Mouse (Mus musculus) lung, embryonic 14.5 days (tissue): ENCODE measurements around the gene Eif4a2. TPM values are rescaled to one million over a fixed set of nuclear protein-coding genes. Genes with fewer than 3 reads are reported as not detected.

ENCODE experiments used
- ATAC-seq: fragments of 200-750 bp; cut with Nextera tagmentation; 2 replicates; pipeline ENCODE4 v1.8.0; 2017; ENCODE audit warnings: mild to moderate bottlenecking, moderate TSS enrichment, moderate library complexity; ENCODE audit not compliant: insufficient read depth
- DNase-seq: peaks from one replicate; pipeline ENCODE4 v3.0.0-alpha.2; 2015
- H3K27ac ChIP-seq: fragments of 300-500 bp; sonication (generic); 2 replicates; pipeline ENCODE4 v1.5.1; 2014; ENCODE audit warnings: low read depth, mild to moderate bottlenecking, moderate library complexity
- H3K27me3 ChIP-seq: fragments of 300-500 bp; sonication (generic); 2 replicates; pipeline ENCODE4 v1.6.1; 2014; ENCODE audit warnings: low read length, control low read depth; ENCODE audit not compliant: insufficient read depth
- H3K36me3 ChIP-seq: fragments of 300-500 bp; sonication (generic); 2 replicates; pipeline ENCODE4 v1.6.1; 2014; ENCODE audit warnings: control low read depth; ENCODE audit not compliant: insufficient read depth
- H3K4me1 ChIP-seq: fragments of 300-500 bp; sonication (generic); 2 replicates; pipeline ENCODE4 v1.6.1; 2014; ENCODE audit warnings: antibody characterized with exemption, control low read depth; ENCODE audit not compliant: insufficient read depth
- H3K4me2 ChIP-seq: fragments of 300-500 bp; sonication (generic); 2 replicates; pipeline ENCODE4 v1.6.1; 2014; ENCODE audit warnings: mild to moderate bottlenecking
- H3K4me3 ChIP-seq: fragments of 300-500 bp; sonication (generic); 2 replicates; pipeline ENCODE4 v1.5.1; 2014; ENCODE audit warnings: low read depth, low read length
- H3K9ac ChIP-seq: fragments of 300-500 bp; sonication (generic); 2 replicates; pipeline ENCODE4 v1.6.1; 2014
- H3K9me3 ChIP-seq: fragments of 300-500 bp; sonication (generic); 2 replicates; pipeline ENCODE4 v1.6.1; 2016; ENCODE audit warnings: low read depth, low read length, control low read depth
- CTCF ChIP-seq: IDR thresholded peaks from 2 replicates; pipeline ENCODE4 v1.5.1; 2016; ENCODE audit warnings: antibody characterized with exemption, low read depth
- WGBS: fragments of 180-500 bp; shearing (Covaris S2); extraction: QIAGEN DNeasy Blood & Tissue Kit; methylation state at CpG from one replicate; pipeline ENCODE4 v1.1.7; 2014; 5-methylcytosine and 5-hydroxymethylcytosine counted together
- polyA plus RNA-seq: library from polyadenylated mRNA; unstranded; fragments of >200 nt; fragmentation: Nextera tagmentation; extraction: Ambion mirVana; gene quantifications from 2 replicates; pipeline ENCODE4 v1.2.1, GENCODE M21; 2014

Eif4a2 gene
- polyA plus RNA-seq, 1 experiment from 2014 or later: 194 TPM

DNA sequence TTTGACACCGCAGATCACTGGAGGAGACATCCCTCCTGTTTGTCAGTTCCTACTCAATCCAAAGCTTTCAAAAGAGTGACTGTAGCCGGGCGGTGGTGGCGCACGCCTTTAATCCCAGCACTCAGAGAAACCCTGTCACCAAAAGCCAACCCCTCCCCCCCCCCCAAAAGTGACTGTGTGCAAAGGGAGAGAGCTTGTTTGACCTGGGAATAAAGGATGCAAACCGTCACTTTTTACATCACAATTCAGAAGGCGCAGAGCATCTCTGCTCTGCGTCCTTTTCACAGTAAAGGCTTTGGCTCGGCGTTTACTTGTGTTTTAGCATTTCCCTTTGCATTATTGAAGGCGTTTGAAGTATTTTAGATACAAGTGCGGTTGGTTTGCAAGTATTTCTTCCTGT lies 7.6 kb upstream of the Eif4a2 start:
- H3K4me3 ChIP-seq: peak overlapping the region; percentile 29
- no peak for DNase-seq
- no peak overlapping the region for H3K27ac ChIP-seq
- H3K36me3 ChIP-seq: no peaks in the 10 kb centered on the region
- no peak for ATAC-seq
- WGBS: 8% methylated on average over 12 of the region's 12 CpGs
- no peaks in the 10 kb centered on the region for H3K9me3 ChIP-seq
- H3K27me3 ChIP-seq: no peaks in the 10 kb centered on the region
- H3K4me2 ChIP-seq: peak overlapping the region; percentile 62
- no peaks in the 10 kb centered on the region for H3K4me1 ChIP-seq
- H3K9ac ChIP-seq: peak overlapping the region; percentile 52
- no peak for TF ChIP-seq CTCF

DNA sequence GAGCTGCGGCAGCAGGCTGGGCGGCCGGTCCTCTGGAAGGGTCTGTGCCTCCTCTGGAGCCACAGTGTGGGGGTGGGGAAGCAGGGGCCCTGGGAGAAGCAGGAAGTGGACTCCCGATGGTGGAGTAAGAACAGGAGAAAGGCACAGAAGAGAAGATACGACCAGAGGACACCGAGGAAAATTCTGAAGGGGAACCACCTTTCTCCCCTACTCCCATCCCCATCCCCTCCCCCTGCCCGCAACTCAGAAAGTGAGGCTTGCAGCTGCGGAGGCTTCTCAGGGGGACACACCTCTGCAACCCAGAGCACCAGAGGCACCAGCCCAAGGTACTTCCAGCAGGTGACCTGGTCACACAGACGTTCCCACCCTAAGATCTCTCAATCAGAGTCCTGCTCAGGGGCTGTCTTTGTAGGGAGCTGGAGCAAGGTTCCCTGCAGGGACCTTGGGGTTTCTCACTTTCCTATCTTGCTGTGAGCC lies 7.1 kb upstream of the Eif4a2 start:
- Histone ChIP-seq H3K9ac (peak overlapping the region; percentile 52), H3K4me2 (peak overlapping the region; percentile 62), H3K4me1 (no peaks in the 10 kb centered on the region), H3K27me3 (no peaks in the 10 kb centered on the region), H3K36me3 (no peaks in the 10 kb centered on the region), H3K27ac (no peak overlapping the region), H3K9me3 (no peaks in the 10 kb centered on the region), H3K4me3 (peak overlapping the region; percentile 29)
- no peak for TF ChIP-seq CTCF
- 0% methylated on average over 9 of the region's 9 CpGs for WGBS
- ATAC-seq (peak; percentile 77), DNase-seq (peak; percentile 71)

GRCm38 (mm10) chr16:23100613-23101012 lies 6.6 kb upstream of the Eif4a2 start:
- WGBS: 13% methylated on average over 10 of the region's 10 CpGs
- no peak for DNase-seq
- Histone ChIP-seq H3K4me3 (peak overlapping the region; percentile 29), H3K27me3 (no peaks in the 10 kb centered on the region), H3K9ac (peak overlapping the region; percentile 52; the same call in 1 of the 2 replicates), H3K4me1 (no peaks in the 10 kb centered on the region), H3K27ac (no peak overlapping the region), H3K36me3 (no peaks in the 10 kb centered on the region), H3K4me2 (peak overlapping the region; percentile 62), H3K9me3 (no peaks in the 10 kb centered on the region)
- ATAC-seq: peak; percentile 56; the same call in 1 of the 2 replicates
- no peak for TF ChIP-seq CTCF

- no peaks in the 10 kb centered on the region for H3K27me3 ChIP-seq
- peak overlapping the region; percentile 46 for H3K9ac ChIP-seq
- ATAC-seq: no peak
- no peak for DNase-seq
- H3K36me3 ChIP-seq: no peaks in the 10 kb centered on the region
- no peak overlapping the region for H3K27ac ChIP-seq
- TF ChIP-seq CTCF: no peak
- H3K4me1 ChIP-seq: no peaks in the 10 kb centered on the region
- peak overlapping the region; percentile 65 for H3K4me2 ChIP-seq
- peak overlapping the region; percentile 34 for H3K4me3 ChIP-seq
- H3K9me3 ChIP-seq: no peaks in the 10 kb centered on the region
- 9% methylated on average over 15 of the region's 15 CpGs for WGBS
Measured at GRCm38 (mm10) chr16:23102340-23103037, 4.8 kb upstream of the Eif4a2 start.

DNA sequence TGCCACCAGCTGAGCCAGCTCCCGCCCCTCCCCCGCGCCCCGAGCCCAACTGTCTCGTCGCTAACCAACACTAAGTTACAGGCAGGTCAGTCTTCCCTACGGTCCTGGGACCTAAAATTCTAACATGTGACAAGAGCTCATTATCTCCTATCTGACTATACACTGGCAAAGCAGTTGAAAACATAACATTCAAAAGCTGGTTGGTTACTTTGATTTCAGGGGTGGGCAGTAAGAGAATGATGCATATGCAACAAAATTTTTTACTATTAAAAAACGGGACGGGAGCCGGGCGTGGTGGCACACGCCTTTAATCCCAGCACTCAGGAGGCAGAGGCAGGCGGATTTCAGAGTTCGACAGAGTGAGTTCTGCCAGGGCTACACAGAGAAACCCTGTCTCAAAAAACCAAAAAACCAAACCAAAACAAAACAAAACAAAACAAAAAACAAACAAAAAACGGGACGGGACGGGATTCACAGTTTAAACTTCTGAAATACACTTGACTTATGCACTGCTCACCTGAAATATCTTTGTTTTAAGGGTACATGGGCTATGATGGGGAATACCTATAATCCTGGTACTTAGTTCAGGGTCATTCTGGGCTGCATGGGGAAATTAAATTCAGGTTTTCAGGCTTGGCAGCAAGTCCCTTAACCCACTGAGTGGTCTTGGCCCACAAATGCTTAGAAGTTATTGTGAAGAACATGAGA lies 4.1 kb upstream of the Eif4a2 start:
- 37% methylated on average over 17 of the region's 17 CpGs for WGBS
- H3K27ac ChIP-seq: no peak overlapping the region
- DNase-seq: no peak

DNA sequence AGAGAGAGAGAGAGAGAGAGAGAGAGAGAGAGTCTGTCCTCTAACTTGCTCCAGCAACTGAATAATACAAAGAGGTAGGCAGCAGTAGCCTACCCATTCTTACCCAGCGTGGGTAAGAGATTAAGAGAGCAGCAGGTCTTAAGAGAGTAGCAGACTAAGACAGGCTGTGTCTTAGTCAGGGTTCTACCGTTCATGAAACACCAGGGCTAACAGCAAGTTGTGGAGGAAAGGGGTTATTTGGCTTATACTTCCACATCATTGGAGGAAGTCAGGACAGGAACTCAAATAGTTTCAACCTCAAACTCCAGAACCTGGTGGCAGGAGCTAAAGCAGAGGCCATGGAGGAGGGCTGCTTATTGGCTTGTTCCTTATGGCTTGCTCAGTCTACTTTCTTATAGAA lies 3.4 kb upstream of the Eif4a2 start:
- no peak for ATAC-seq
- Histone ChIP-seq H3K9me3 (no peaks in the 10 kb centered on the region), H3K4me1 (no peaks in the 10 kb centered on the region), H3K36me3 (peaks cover 8% of the 10 kb centered on the region), H3K9ac (no peak overlapping the region), H3K4me3 (no peak overlapping the region), H3K4me2 (no peak overlapping the region), H3K27me3 (no peaks in the 10 kb centered on the region), H3K27ac (no peak overlapping the region)
- WGBS: 58% methylated on average over 2 of the region's 2 CpGs
- no peak for TF ChIP-seq CTCF
- no peak for DNase-seq

More for the DNA sequence above, 4.1 kb upstream of the Eif4a2 start:
- ATAC-seq: no peak
- H3K9me3 ChIP-seq: no peaks in the 10 kb centered on the region
- no peaks in the 10 kb centered on the region for H3K4me1 ChIP-seq
- H3K4me2 ChIP-seq: peak overlapping the region; percentile 65
- H3K27me3 ChIP-seq: no peaks in the 10 kb centered on the region
- no peak for TF ChIP-seq CTCF
- H3K36me3 ChIP-seq: peaks cover 1% of the 10 kb centered on the region
- H3K9ac ChIP-seq: peak overlapping the region; percentile 46
- H3K4me3 ChIP-seq: peak overlapping the region; percentile 34

GRCm38 (mm10) chr16:23106121-23106520 lies 1.1 kb upstream of the Eif4a2 start:
- H3K27me3 ChIP-seq: no peaks in the 10 kb centered on the region
- H3K9ac ChIP-seq: no peak overlapping the region
- peaks cover 5% of the 10 kb centered on the region; the same call in 1 of the 2 replicates for H3K4me1 ChIP-seq
- no peak for TF ChIP-seq CTCF
- H3K4me3 ChIP-seq: no peak overlapping the region
- DNase-seq (no peak), ATAC-seq (no peak)
- no peaks in the 10 kb centered on the region for H3K9me3 ChIP-seq
- no peak overlapping the region for H3K27ac ChIP-seq
- WGBS: 59% methylated on average over 7 of the region's 7 CpGs
- H3K4me2 ChIP-seq: no peak overlapping the region
- peaks cover 31% of the 10 kb centered on the region for H3K36me3 ChIP-seq
